Mouse (Mus musculus): ENCODE measurements around the gene Fancd2. TPM values are rescaled to one million over a fixed set of nuclear protein-coding genes. Genes with fewer than 3 reads are reported as not detected.

Gene Fancd2
- total and polyA plus RNA-seq, 3 experiments, result 14.0 to 35.0 (median 18.5) TPM

GRCm38 (mm10) chr6:113501388-113502084 is 29.9 kb upstream of the Fancd2 start, which contains the start of gene Prrt3:
Gene Prrt3 (minus strand): TSS chr6:113501931.
- no peak for TF ChIP-seq POLR2A (IDR thresholded peaks at IDR 0.05; ENCODE audit: control insufficient read depth in 1 of 2, insufficient read depth in 1 of 2, low read depth in 1 of 2, low read length in 2 of 2, poor library complexity in 1 of 2)
- no peak for TF ChIP-seq TCF12 (IDR thresholded peaks at IDR 0.05; ENCODE audit: low read depth, low read length)
- no peak for TF ChIP-seq SMC3 (IDR thresholded peaks at IDR 0.05; ENCODE audit: low read depth, low read length)
- TF ChIP-seq CHD1 (IDR thresholded peaks at IDR 0.05; ENCODE audit: low read depth, low read length), result no peak
- TF ChIP-seq CHD2 (IDR thresholded peaks at IDR 0.05; ENCODE audit: low read length), result no peak
- TF ChIP-seq SIN3A (IDR thresholded peaks at IDR 0.05; ENCODE audit: low read length), result no peak
- H3K4me1 ChIP-seq (ENCODE audit: control insufficient read depth in 1 of 2, insufficient read depth in 2 of 2, low read length in 2 of 2), result peaks cover 2 to 3% of the 10 kb centered on the region in 2 experiments; a peak in 3 of 4 replicates
- no peaks in the 10 kb centered on the region for H3K9me3 ChIP-seq (replicated peaks; ENCODE audit: insufficient read depth, low read length)
- peaks cover 0 to 6% of the 10 kb centered on the region in 2 experiments; a peak in 2 of 4 replicates for H3K36me3 ChIP-seq (ENCODE audit: control insufficient read depth in 1 of 2, insufficient read depth in 2 of 2, low read length in 2 of 2)
- no peaks in the 10 kb centered on the region for H3K79me2 ChIP-seq (ENCODE audit: control insufficient read depth, insufficient read depth, low read length, poor library complexity)
- H3K27me3 ChIP-seq (ENCODE audit: control insufficient read depth in 1 of 2, insufficient read depth in 2 of 2, low read length in 2 of 2), result no peaks in the 10 kb centered on the region
- no peak within 1 kb of the TSS for H3K27ac ChIP-seq (ENCODE audit: control insufficient read depth, low read depth, low read length)
- no peak within 1 kb of the TSS for H3K9ac ChIP-seq (ENCODE audit: control insufficient read depth, low read depth, low read length, poor library complexity, severe bottlenecking)
- DNase-seq (ENCODE audit: low read depth, low spot score), result no peak
- no peak within 1 kb of the TSS for H3K4me3 ChIP-seq (ENCODE audit: control insufficient read depth in 1 of 2, insufficient read depth in 1 of 2, low read depth in 2 of 2, low read length in 2 of 2)

- TF ChIP-seq HCFC1 (IDR thresholded peaks at IDR 0.05; ENCODE audit: low read depth, low read length) (no peak), ZMIZ1 (IDR thresholded peaks at IDR 0.05; ENCODE audit: low read depth, low read length) (no peak), POLR2AphosphoS2 (IDR thresholded peaks at IDR 0.05; ENCODE audit: low read length) (no peak), TBP (IDR thresholded peaks at IDR 0.05; ENCODE audit: low read depth, low read length) (no peak), KAT2A (conservative IDR thresholded peaks at IDR 0.05; ENCODE audit: low read depth, low read length) (no peak), BHLHE40 (IDR thresholded peaks at IDR 0.05; ENCODE audit: borderline replicate concordance, low read depth, low read length) (no peak), NRF1 (IDR thresholded peaks at IDR 0.05; ENCODE audit: insufficient read depth, low read depth, low read length, poor library complexity, severe bottlenecking) (no peak), MXI1 (IDR thresholded peaks at IDR 0.05; ENCODE audit: low read depth, low read length) (no peak), MYC (IDR thresholded peaks at IDR 0.05; ENCODE audit: low read depth, low read length) (no peak), JUND (IDR thresholded peaks at IDR 0.05; ENCODE audit: low read depth, low read length) (no peak), SMC3 (IDR thresholded peaks at IDR 0.05; ENCODE audit: low read depth, low read length) (no peak), SIN3A (IDR thresholded peaks at IDR 0.05; ENCODE audit: low read length) (no peak), CHD2 (IDR thresholded peaks at IDR 0.05; ENCODE audit: low read length) (no peak), CTCF (IDR thresholded peaks at IDR 0.05 in 2 of 3, conservative IDR thresholded peaks at IDR 0.05 in 1 of 3; ENCODE audit: control insufficient read depth in 1 of 3, insufficient read depth in 1 of 3, low read depth in 2 of 3, low read length in 3 of 3, poor library complexity in 1 of 3, severe bottlenecking in 1 of 3) (no peak)
- peaks cover 0 to 6% of the 10 kb centered on the region in 2 experiments; a peak in 2 of 4 replicates for H3K36me3 ChIP-seq (ENCODE audit: control insufficient read depth in 1 of 2, insufficient read depth in 2 of 2, low read length in 2 of 2)
- H3K4me1 ChIP-seq (ENCODE audit: control insufficient read depth in 1 of 2, insufficient read depth in 2 of 2, low read length in 2 of 2), result peaks cover 2 to 3% of the 10 kb centered on the region in 2 experiments; a peak in 3 of 4 replicates
- no peaks in the 10 kb centered on the region for H3K27me3 ChIP-seq (ENCODE audit: control insufficient read depth in 1 of 2, insufficient read depth in 2 of 2, low read length in 2 of 2)
- H3K79me2 ChIP-seq (ENCODE audit: control insufficient read depth, insufficient read depth, low read length, poor library complexity), result no peaks in the 10 kb centered on the region
- H3K9me3 ChIP-seq (replicated peaks; ENCODE audit: insufficient read depth, low read length), result no peaks in the 10 kb centered on the region
- no peak overlapping the region for H3K27ac ChIP-seq (ENCODE audit: control insufficient read depth, low read depth, low read length)
- no peak for DNase-seq (ENCODE audit: low read depth, low spot score)
- no peak overlapping the region for H3K9ac ChIP-seq (ENCODE audit: control insufficient read depth, low read depth, low read length, poor library complexity, severe bottlenecking)
- H3K4me3 ChIP-seq (ENCODE audit: control insufficient read depth in 1 of 2, insufficient read depth in 1 of 2, low read depth in 2 of 2, low read length in 2 of 2), result no peak overlapping the region
Measured at GRCm38 (mm10) chr6:113502801-113503200, 28.7 kb upstream of the Fancd2 start.
